Comparison of ENCODE assay signal across 19 mouse cellular contexts in the genomic region with DNA sequence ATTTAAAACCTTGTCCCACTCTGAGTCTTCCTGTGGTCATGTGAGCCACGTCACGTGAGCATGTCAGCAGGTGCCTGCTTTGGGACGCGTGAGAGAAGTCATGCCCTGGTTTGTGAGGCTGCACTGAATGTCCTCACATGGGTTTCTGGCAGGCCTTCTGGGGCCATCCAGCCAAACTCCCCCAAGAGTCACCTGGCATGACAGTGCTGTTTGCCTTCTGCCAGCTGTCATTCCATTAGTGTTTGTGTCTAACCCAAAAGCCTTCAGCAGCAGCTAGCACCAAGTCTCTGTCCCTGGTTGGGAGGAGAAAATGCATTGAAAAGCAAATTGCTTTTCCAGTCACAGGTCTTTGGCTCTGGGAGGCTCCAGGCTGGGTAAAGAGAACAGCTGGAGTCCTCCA. TPM values are rescaled to one million over a fixed set of nuclear protein-coding genes. Genes with fewer than 3 reads are reported as not detected.
DNase-seq lines count a peak whose midpoint lies in the region; ATAC-seq and TF ChIP-seq lines count a peak whose summit lies in the region.
"Had no signal": no experiment of that assay in that cellular context is flagged by ENCODE, and none has a peak within 500 bp of the region (broad histone marks: within the 10 kb centered on the region; RNA-seq: fewer than 3 reads in every experiment).

No protein-coding gene starts in this region.

- no peak overlapping the region for H3K9ac ChIP-seq in heart, adult 2 months (ENCODE audit: low read depth, low read length)
- no peak overlapping the region for H3K9ac ChIP-seq in heart, embryonic 12.5 days
- H3K9ac ChIP-seq: liver, embryonic 15.5 days; midbrain, embryonic 15.5 days; neural tube, embryonic 13.5 days had no signal

- no peak for TF ChIP-seq CTCF in heart, adult 2 months (IDR thresholded peaks at IDR 0.05)

- H3K27me3 ChIP-seq in heart, adult 2 months (ENCODE audit: control insufficient read depth, insufficient read depth, low read length), result no peaks in the 10 kb centered on the region
- H3K27me3 ChIP-seq in heart, embryonic 12.5 days (replicated peaks), result no peaks in the 10 kb centered on the region
- H3K27me3 ChIP-seq: liver, embryonic 15.5 days; midbrain, embryonic 15.5 days; neural tube, embryonic 13.5 days had no signal

- TF ChIP-seq POLR2A in heart, adult 2 months (IDR thresholded peaks at IDR 0.05; ENCODE audit: insufficient read depth, low read depth, low read length), result no peak

- H3K4me2 ChIP-seq in heart, embryonic 12.5 days, result no peak overlapping the region
- H3K4me2 ChIP-seq: liver, embryonic 15.5 days; midbrain, embryonic 15.5 days; neural tube, embryonic 13.5 days had no signal

- H3K36me3 ChIP-seq in heart, adult 2 months (ENCODE audit: control insufficient read depth, insufficient read depth, low read length), result no peaks in the 10 kb centered on the region
- H3K36me3 ChIP-seq in heart, embryonic 12.5 days, result no peaks in the 10 kb centered on the region
- H3K36me3 ChIP-seq: liver, embryonic 15.5 days; midbrain, embryonic 15.5 days; neural tube, embryonic 13.5 days had no signal

- ATAC-seq in heart, embryonic 12.5 days (ENCODE audit: insufficient number of reproducible peaks, low FRiP score), result no peak
- ATAC-seq in activated CD4-positive, CD25-positive, alpha-beta regulatory T cell, adult 4 months, result no peak
- ATAC-seq: midbrain, embryonic 15.5 days had no signal

- intact Hi-C loops in heart, adult 2 months (cut with DNase I), result no loop called here

- TF ChIP-seq EP300 in heart, adult 2 months (IDR thresholded peaks at IDR 0.05; ENCODE audit: insufficient read depth, low read depth, low read length), result peak; percentile 70; the same call in 1 of the 2 replicates

- no peaks in the 10 kb centered on the region for H3K9me3 ChIP-seq in heart, embryonic 12.5 days (replicated peaks)
- H3K9me3 ChIP-seq: liver, embryonic 15.5 days; midbrain, embryonic 15.5 days; neural tube, embryonic 13.5 days had no signal

- DNase-seq in heart, adult 2 months, result peak; percentile 34 to 61
- peak; percentile 83 for DNase-seq in cerebellum, adult 11-12 months
- DNase-seq in gastrocnemius, adult 18-20 months (ENCODE audit: low spot score), result peak; percentile 26
- DNase-seq in skeletal muscle tissue, adult 2 months (ENCODE audit: low read depth, low spot score), result peak; percentile 43
- DNase-seq in left cerebral cortex, adult 18-20 months (ENCODE audit: low spot score in 2 of 2), result no peak
- DNase-seq: kidney, postnatal 14 days; retina, postnatal 1 day had no signal

- no peak overlapping the region for H3K4me3 ChIP-seq in heart, adult 2 months
- H3K4me3 ChIP-seq in heart, embryonic 12.5 days, result no peak overlapping the region
- H3K4me3 ChIP-seq: liver, embryonic 15.5 days; midbrain, embryonic 15.5 days; neural tube, embryonic 13.5 days had no signal

- 58% methylated on average over 4 of the region's 4 CpGs for WGBS in heart, adult 2 months
- WGBS in heart, embryonic 12.5 days, result 81% methylated on average over 4 of the region's 4 CpGs

- no peaks in the 10 kb centered on the region for H3K4me1 ChIP-seq in heart, adult 2 months (ENCODE audit: control insufficient read depth, insufficient read depth, low read length)
- H3K4me1 ChIP-seq in heart, embryonic 12.5 days (replicated peaks), result peaks cover 13% of the 10 kb centered on the region
- H3K4me1 ChIP-seq: liver, embryonic 15.5 days; midbrain, embryonic 15.5 days had no signal

- H3K79me2 ChIP-seq in heart, adult 2 months (replicated peaks; ENCODE audit: control insufficient read depth, insufficient read depth, low read length), result no peaks in the 10 kb centered on the region

- H3K27ac ChIP-seq in heart, adult 2 months, result peak overlapping the region; percentile 38
- no peak overlapping the region for H3K27ac ChIP-seq in heart, embryonic 12.5 days (ENCODE audit: poor library complexity, severe bottlenecking)
- H3K27ac ChIP-seq: liver, embryonic 15.5 days; macrophage; midbrain, embryonic 15.5 days; neural tube, embryonic 13.5 days had no signal

RNA-seq across cellular contexts. Expression of a gene that starts 50.0 kb away (rescaled TPM):
- total RNA-seq in heart, adult 2 months (2021), result not detected
- polyA plus RNA-seq in heart, adult 2 months (2012; rRNA removed), result not detected in 2 replicates
- not detected in 2 replicates for polyA plus RNA-seq in heart, embryonic 12.5 days (2016; fragmentation: Nextera tagmentation; extraction: Ambion mirVana)
- not detected for total RNA-seq in gastrocnemius, adult 18-20 months (2021)
- not detected for polyA plus RNA-seq in activated CD4-positive, CD25-positive, alpha-beta regulatory T cell, adult 4 months (2017; shearing (Covaris generic))
- total RNA-seq in left cerebral cortex, adult 18-20 months (2021), result not detected
- total RNA-seq: layer of hippocampus, postnatal 25 days had no signal
- polyA plus RNA-seq: brain, embryonic 14.5 days; C2C12; heart, postnatal 0 days; intestine, embryonic 14.5 days; liver, embryonic 15.5 days; macrophage; midbrain, embryonic 15.5 days; neural tube, embryonic 13.5 days; spleen, adult 2 months had no signal

Comparison
In these comparisons a context has a peak if more than half of its experiments do, and no peak if none do; other contexts are left out.
1. DNase-seq: peak in heart, adult 2 months (2 of 2), cerebellum, adult 11-12 months (single experiment), gastrocnemius, adult 18-20 months (single experiment) and skeletal muscle tissue, adult 2 months (single experiment); none in left cerebral cortex, adult 18-20 months (0 of 2).